Mouse (Mus musculus): ENCODE results near the gene Slc4a1ap. TPM values are rescaled to one million over a fixed set of nuclear protein-coding genes. Genes with fewer than 3 reads are reported as not detected.
A peak's percentile ranks its signal among the peaks of the same experiment; 100 is the strongest.

The Slc4a1ap gene
- polyA plus RNA-seq (2012; rRNA removed): 23.3 and 25.1 TPM in 2 replicates

DNA sequence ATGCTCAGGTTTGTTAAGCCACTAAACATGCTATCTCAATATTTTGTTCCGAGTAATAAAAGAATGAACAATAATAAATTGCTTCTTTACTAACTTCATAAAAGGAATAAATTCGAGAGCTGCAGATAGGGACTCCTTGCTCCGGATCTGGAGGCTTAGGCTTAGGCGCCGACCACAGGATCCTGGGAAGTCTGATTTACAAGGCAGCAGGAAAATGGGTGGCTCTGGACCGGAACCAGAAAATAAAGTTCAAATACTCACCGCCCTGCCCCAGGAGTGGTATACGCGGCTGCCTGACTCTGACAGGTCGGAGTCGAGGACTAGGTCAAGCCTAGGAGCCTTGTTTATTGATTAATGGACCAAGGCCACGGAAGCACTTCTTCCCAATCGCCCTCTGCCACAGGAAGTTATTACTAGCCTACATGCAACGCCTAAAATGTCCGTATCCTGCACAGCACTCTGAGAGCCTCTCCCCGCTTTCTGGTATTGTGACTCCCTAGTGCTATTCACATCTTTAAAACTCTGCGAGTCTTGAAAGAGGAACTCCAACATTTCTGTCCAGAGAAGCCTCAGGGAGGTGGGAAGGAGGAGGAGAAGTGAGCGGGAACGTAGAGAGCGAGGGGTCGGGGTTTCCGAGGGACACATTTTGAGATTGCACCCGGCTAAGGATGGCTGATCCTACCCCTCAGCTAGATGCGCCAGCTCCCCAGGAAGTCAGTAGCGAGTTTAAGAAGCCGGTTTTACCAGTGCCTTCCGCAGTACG is at the start of gene Slc4a1ap:
Gene Slc4a1ap, plus strand, starts transcription at position 642 of the 763 bp plus-strand sequence.
- TF ChIP-seq POLR2A (IDR thresholded peaks at IDR 0.05; ENCODE audit: control insufficient read depth, extremely low read depth, insufficient read depth, low read length, poor library complexity) (no peak), CTCF (IDR thresholded peaks at IDR 0.05; ENCODE audit: borderline replicate concordance, control insufficient read depth, extremely low read depth, insufficient read depth, low read length, poor library complexity) (no peak)
- Histone ChIP-seq H3K27me3 (ENCODE audit: control insufficient read depth, insufficient read depth, low read length) (no peaks in the 10 kb centered on the region), H3K4me1 (replicated peaks; ENCODE audit: control insufficient read depth, insufficient read depth, low read length) (peaks cover 6% of the 10 kb centered on the region), H3K36me3 (ENCODE audit: control insufficient read depth, insufficient read depth, low read length) (peaks cover 13% of the 10 kb centered on the region), H3K4me3 (ENCODE audit: control insufficient read depth, insufficient read depth, low read length) (peak within 1 kb of the TSS; percentile 87), H3K27ac (ENCODE audit: control insufficient read depth, insufficient read depth, low read length) (0 out of 2 replicates have a peak within 1 kb of the TSS, but pooled peaks have one; percentile 52)
- under 1% methylated on average over 28 of the region's 28 CpGs for WGBS
- peak; percentile 74 for DNase-seq

DNA sequence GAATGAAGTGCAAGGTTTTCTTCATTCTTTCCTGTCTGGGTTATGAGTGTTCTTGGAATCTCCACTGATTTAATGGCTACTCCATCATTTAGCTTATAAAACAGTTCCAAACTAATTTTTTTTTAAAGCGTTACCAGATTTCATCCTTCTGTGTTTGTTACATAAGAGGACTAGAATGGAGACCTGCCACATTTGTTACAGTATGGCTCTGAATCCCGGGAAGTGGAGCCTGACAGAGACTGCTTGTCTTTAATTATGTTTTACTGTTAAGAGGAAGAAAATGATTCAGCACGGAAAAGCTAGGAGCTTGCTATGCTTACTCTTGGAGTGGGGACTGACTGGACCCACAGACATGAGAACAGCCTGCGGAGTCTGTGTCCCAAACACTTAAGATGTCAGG is 46.3 kb upstream of the Slc4a1ap start:
- Histone ChIP-seq H3K4me1 (replicated peaks; ENCODE audit: control insufficient read depth, insufficient read depth, low read length) (no peaks in the 10 kb centered on the region), H3K27ac (ENCODE audit: control insufficient read depth, insufficient read depth, low read length) (no peak overlapping the region), H3K4me3 (ENCODE audit: control insufficient read depth, insufficient read depth, low read length) (no peak overlapping the region), H3K36me3 (ENCODE audit: control insufficient read depth, insufficient read depth, low read length) (peaks cover 58% of the 10 kb centered on the region), H3K27me3 (ENCODE audit: control insufficient read depth, insufficient read depth, low read length) (no peaks in the 10 kb centered on the region)
- WGBS: 96% methylated on average over 4 of the region's 4 CpGs
- no peak for DNase-seq
- TF ChIP-seq CTCF (IDR thresholded peaks at IDR 0.05; ENCODE audit: borderline replicate concordance, control insufficient read depth, extremely low read depth, insufficient read depth, low read length, poor library complexity) (no peak), POLR2A (IDR thresholded peaks at IDR 0.05; ENCODE audit: control insufficient read depth, extremely low read depth, insufficient read depth, low read length, poor library complexity) (no peak)

DNA sequence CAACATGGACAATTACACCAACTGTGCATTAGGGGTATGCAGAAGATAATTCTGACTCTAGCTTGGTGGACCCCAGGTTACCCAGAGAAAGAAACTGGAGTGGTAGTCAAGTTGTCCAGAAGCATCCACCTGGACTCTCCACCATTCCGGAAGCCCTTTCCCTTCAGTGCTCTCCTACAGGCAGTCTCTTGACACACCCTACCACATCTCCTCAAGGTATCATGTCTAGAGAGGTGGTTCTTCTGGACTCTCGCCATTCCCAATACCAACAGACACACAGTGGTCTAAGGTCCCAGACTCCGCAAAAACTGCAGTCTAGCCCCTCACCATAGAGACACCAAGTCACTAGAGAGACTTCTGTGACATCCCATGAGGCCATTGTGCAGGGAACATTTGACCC is 41.4 kb upstream of the Slc4a1ap start, which contains the start of gene 4930548H24Rik:
Gene 4930548H24Rik, plus strand, starts transcription at position 301 of the 400 bp plus-strand sequence.
- no peaks in the 10 kb centered on the region for H3K4me1 ChIP-seq (replicated peaks; ENCODE audit: control insufficient read depth, insufficient read depth, low read length)
- over 99% methylated on average over 3 of the region's 3 CpGs for WGBS

DNA sequence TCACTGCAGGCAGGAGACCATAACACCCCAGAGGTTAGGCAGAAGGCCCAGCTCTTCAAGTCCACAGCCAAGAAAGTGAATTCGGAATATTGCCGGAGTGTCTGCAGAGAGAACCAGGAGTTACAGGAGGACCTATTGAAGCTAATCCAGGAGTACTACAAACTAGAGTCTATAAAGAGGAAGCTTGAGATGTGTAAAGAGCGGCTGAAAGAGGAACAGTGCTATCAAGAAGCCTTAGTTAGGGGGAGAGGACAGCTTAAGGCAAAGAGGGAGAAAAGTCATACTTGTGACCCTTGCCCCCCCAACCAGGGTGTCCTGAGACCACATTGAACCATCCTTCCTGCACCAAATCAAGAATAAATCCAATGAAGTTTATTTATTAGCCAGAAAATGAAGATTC is 38.9 kb upstream of the Slc4a1ap start:
- no peak for DNase-seq
- WGBS: 78% methylated on average over 3 of the region's 3 CpGs
- Histone ChIP-seq H3K4me1 (replicated peaks; ENCODE audit: control insufficient read depth, insufficient read depth, low read length) (no peaks in the 10 kb centered on the region), H3K4me3 (ENCODE audit: control insufficient read depth, insufficient read depth, low read length) (no peak overlapping the region), H3K27me3 (ENCODE audit: control insufficient read depth, insufficient read depth, low read length) (no peaks in the 10 kb centered on the region), H3K36me3 (ENCODE audit: control insufficient read depth, insufficient read depth, low read length) (no peaks in the 10 kb centered on the region), H3K27ac (ENCODE audit: control insufficient read depth, insufficient read depth, low read length) (no peak overlapping the region)
- TF ChIP-seq CTCF (IDR thresholded peaks at IDR 0.05; ENCODE audit: borderline replicate concordance, control insufficient read depth, extremely low read depth, insufficient read depth, low read length, poor library complexity) (no peak), POLR2A (IDR thresholded peaks at IDR 0.05; ENCODE audit: control insufficient read depth, extremely low read depth, insufficient read depth, low read length, poor library complexity) (no peak)

More for the DNA sequence above, 41.4 kb upstream of the Slc4a1ap start, which contains the start of gene 4930548H24Rik:
- TF ChIP-seq CTCF (IDR thresholded peaks at IDR 0.05; ENCODE audit: borderline replicate concordance, control insufficient read depth, extremely low read depth, insufficient read depth, low read length, poor library complexity) (no peak), POLR2A (IDR thresholded peaks at IDR 0.05; ENCODE audit: control insufficient read depth, extremely low read depth, insufficient read depth, low read length, poor library complexity) (no peak)
- H3K4me3 ChIP-seq (ENCODE audit: control insufficient read depth, insufficient read depth, low read length): no peak within 1 kb of the TSS
- H3K27ac ChIP-seq (ENCODE audit: control insufficient read depth, insufficient read depth, low read length): no peak within 1 kb of the TSS
- H3K27me3 ChIP-seq (ENCODE audit: control insufficient read depth, insufficient read depth, low read length): no peaks in the 10 kb centered on the region
- peaks cover 11% of the 10 kb centered on the region for H3K36me3 ChIP-seq (ENCODE audit: control insufficient read depth, insufficient read depth, low read length)
- DNase-seq: no peak

DNA sequence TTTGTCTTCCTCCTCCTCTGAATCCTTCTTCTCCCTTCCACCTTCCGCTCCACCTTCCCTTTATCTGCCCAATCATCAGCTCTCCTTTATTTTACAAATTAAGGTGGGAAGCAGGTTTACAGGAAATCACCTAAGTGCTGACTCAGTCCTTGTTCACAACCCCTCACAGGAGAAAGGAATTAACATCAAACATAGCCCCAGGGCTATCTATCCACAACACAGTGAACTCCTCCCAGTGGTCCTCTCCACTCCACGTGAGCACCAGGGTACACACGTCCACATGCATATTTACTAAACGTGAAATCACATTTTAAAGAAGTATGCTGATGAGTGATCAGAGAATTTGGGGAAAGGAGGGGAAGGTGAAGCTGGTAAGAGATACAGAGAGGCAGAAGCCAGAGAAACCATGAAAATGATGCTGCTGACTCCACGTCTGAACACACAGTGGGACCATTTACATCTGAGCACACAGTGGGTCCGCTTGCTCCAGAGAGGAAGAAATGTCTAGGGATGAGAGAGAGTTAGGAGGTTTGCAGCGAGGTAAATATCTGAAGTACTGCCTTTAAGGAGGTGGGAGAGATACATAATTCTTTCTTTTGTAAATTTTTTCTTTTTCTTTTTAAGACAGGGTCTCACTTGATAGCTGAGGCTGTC is 37.6 kb upstream of the Slc4a1ap start:
- no peak for TF ChIP-seq POLR2A (IDR thresholded peaks at IDR 0.05; ENCODE audit: control insufficient read depth, extremely low read depth, insufficient read depth, low read length, poor library complexity)
- TF ChIP-seq CTCF (IDR thresholded peaks at IDR 0.05; ENCODE audit: borderline replicate concordance, control insufficient read depth, extremely low read depth, insufficient read depth, low read length, poor library complexity): no peak
- WGBS: 79% methylated on average over 7 of the region's 7 CpGs
- Histone ChIP-seq H3K27ac (ENCODE audit: control insufficient read depth, insufficient read depth, low read length) (no peak overlapping the region), H3K36me3 (ENCODE audit: control insufficient read depth, insufficient read depth, low read length) (no peaks in the 10 kb centered on the region), H3K4me3 (ENCODE audit: control insufficient read depth, insufficient read depth, low read length) (no peak overlapping the region), H3K27me3 (ENCODE audit: control insufficient read depth, insufficient read depth, low read length) (no peaks in the 10 kb centered on the region), H3K4me1 (replicated peaks; ENCODE audit: control insufficient read depth, insufficient read depth, low read length) (peaks cover under 1% of the 10 kb centered on the region; the same call in 1 of the 2 replicates)
- no peak for DNase-seq

DNA sequence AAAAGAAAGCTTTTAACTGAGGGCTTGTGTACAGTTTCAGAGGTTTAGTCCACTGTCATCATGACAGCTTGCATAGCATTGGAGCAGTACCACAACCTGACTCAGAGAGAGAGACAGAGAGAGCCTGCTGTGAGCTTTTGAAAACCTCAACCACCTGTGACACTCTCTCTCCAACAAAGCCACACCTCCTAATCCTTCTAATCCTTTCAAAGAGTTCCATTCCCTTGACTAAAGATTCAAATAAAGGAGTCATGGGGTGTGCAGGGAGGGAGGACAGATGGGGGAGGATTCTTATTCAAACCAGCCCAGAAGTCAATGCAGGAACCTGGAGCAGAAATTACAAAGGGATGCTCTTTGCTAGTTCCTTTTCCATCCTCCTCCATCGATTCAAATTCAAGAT is 34.8 kb upstream of the Slc4a1ap start:
- WGBS: 65% methylated on average over 1 of the region's 1 CpGs
- TF ChIP-seq POLR2A (IDR thresholded peaks at IDR 0.05; ENCODE audit: control insufficient read depth, extremely low read depth, insufficient read depth, low read length, poor library complexity): no peak
- TF ChIP-seq CTCF (IDR thresholded peaks at IDR 0.05; ENCODE audit: borderline replicate concordance, control insufficient read depth, extremely low read depth, insufficient read depth, low read length, poor library complexity): no peak
- no peaks in the 10 kb centered on the region for H3K36me3 ChIP-seq (ENCODE audit: control insufficient read depth, insufficient read depth, low read length)
- H3K4me1 ChIP-seq (replicated peaks; ENCODE audit: control insufficient read depth, insufficient read depth, low read length): peaks cover 9% of the 10 kb centered on the region
- H3K27ac ChIP-seq (ENCODE audit: control insufficient read depth, insufficient read depth, low read length): no peak overlapping the region
- no peak for DNase-seq
- H3K27me3 ChIP-seq (ENCODE audit: control insufficient read depth, insufficient read depth, low read length): no peaks in the 10 kb centered on the region
- no peak overlapping the region for H3K4me3 ChIP-seq (ENCODE audit: control insufficient read depth, insufficient read depth, low read length)

Measured in thymus, adult 2 months (tissue).